Mouse (Mus musculus) limb, embryonic 10.5 days (tissue): ENCODE data around the gene Unc13b. TPM values are rescaled to one million over a fixed set of nuclear protein-coding genes. Genes with fewer than 3 reads are reported as not detected.
A peak's percentile ranks its signal among the peaks of the same experiment; 100 is the strongest.

Experiments
- DNase-seq: peaks from one replicate; pipeline ENCODE4 v3.0.0-alpha.2; 2017; ENCODE audit warnings: low spot score
- H3K27ac ChIP-seq: fragments of 300-500 bp; sonication (generic); 2 replicates; pipeline ENCODE4 v1.5.1; 2016; ENCODE audit warnings: mild to moderate bottlenecking
- H3K27me3 ChIP-seq: fragments of 300-500 bp; sonication (generic); 2 replicates; pipeline ENCODE4 v1.6.1; 2016; ENCODE audit warnings: low read depth, mild to moderate bottlenecking; ENCODE audit not compliant: poor library complexity, severe bottlenecking
- H3K36me3 ChIP-seq: fragments of 300-500 bp; sonication (generic); 2 replicates; pipeline ENCODE4 v1.6.1; 2016; ENCODE audit warnings: mild to moderate bottlenecking, moderate library complexity
- H3K4me1 ChIP-seq: fragments of 300-500 bp; sonication (generic); 2 replicates; pipeline ENCODE4 v1.6.1; 2016
- H3K4me3 ChIP-seq: fragments of 300-500 bp; sonication (generic); 2 replicates; pipeline ENCODE4 v1.5.1; 2016; ENCODE audit warnings: mild to moderate bottlenecking, moderate library complexity
- H3K9me3 ChIP-seq: fragments of 300-500 bp; sonication (generic); replicated peaks from 2 replicates; pipeline ENCODE4 v1.6.1; 2016; ENCODE audit warnings: mild to moderate bottlenecking
- WGBS: fragments of 180-500 bp; shearing (Covaris S2); methylation state at CpG from one replicate; pipeline ENCODE4 v1.1.7; 2016; 5-methylcytosine and 5-hydroxymethylcytosine counted together
- polyA plus RNA-seq: library from polyadenylated mRNA; unstranded; fragments of >200 nt; fragmentation: Nextera tagmentation; extraction: Ambion mirVana; gene quantifications from 2 replicates; pipeline ENCODE4 v1.2.1, GENCODE M21; 2016

Unc13b gene
- polyA plus RNA-seq, 1 experiment from 2014 or later, result 2.1 TPM

DNA sequence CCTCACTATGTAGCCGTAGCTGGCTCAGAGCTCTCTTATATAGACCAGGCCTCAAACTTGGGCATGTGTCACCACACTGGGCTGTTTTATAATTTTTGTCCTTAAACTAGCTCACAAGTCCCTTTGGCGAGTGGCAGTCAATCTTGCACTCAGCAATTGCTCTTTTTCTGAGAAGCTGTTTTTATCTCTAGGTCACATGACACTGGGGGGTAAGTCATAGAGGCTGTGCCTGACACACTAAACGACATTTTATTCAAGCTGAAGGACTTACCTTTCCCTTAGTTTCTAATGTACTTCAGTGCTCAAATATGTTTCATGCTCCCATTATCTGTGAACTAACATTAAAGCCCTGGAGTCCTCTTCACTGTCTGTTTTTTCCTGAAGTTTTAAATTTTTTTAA lies 104.5 kb downstream of the Unc13b start:
- 86% methylated on average over 3 of the region's 3 CpGs for WGBS
- DNase-seq, result no peak
- Histone ChIP-seq H3K27ac (no peak overlapping the region), H3K4me1 (no peaks in the 10 kb centered on the region), H3K4me3 (no peak overlapping the region), H3K36me3 (no peaks in the 10 kb centered on the region), H3K27me3 (no peaks in the 10 kb centered on the region), H3K9me3 (no peaks in the 10 kb centered on the region)

DNA sequence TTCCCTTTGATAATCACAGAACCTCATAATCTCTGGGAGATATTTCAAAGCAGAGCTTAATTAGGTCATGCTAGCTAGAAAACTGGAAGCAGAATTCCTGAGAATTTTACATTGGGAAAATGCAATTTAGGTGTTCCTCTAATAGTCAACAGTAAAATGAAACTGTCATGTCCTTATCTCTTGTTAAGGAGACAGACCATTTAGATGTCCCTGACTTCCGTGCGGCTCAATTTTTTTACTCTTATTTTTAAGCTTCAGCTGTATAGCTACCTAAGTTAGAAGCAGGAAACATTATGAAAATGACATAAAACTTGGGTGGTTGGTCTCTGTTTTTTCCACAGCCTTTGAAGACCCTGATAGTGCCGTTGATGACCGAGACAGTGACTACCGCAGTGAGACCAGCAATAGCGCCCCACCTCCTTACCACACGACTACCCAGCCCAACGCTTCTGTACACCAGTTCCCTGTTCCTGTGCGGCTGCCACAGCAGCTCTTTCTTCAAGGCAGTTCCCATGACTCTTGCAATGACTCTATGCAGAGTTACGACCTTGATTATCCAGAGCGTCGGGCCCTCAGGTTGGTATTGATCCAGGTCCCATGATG lies 106.8 kb downstream of the Unc13b start:
- 89% methylated on average over 12 of the region's 12 CpGs for WGBS
- no peak for DNase-seq
- no peak overlapping the region for H3K27ac ChIP-seq
- H3K9me3 ChIP-seq, result no peaks in the 10 kb centered on the region
- H3K27me3 ChIP-seq, result no peaks in the 10 kb centered on the region
- H3K4me3 ChIP-seq, result no peak overlapping the region
- no peaks in the 10 kb centered on the region for H3K4me1 ChIP-seq
- no peaks in the 10 kb centered on the region for H3K36me3 ChIP-seq

DNA sequence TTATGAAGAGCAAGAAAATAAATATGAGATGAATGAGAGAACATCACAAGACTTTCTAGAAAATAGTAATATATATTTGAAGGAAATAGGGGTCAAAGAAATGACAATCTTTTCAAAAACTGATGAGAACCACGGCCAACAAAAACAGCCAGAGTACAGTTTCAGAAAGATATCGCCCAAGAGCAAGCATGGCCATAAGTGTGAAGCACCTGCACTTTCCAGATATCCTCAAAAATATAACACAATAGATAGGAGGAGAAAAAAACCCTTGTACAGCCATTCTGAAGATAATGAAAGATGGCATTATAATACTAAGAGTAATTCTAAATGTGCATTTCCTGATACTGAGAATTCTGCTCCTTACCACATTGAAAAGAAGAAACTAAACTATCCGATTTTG lies 111.3 kb downstream of the Unc13b start:
- H3K36me3 ChIP-seq, result no peaks in the 10 kb centered on the region
- WGBS, result 87% methylated on average over 3 of the region's 3 CpGs

DNA sequence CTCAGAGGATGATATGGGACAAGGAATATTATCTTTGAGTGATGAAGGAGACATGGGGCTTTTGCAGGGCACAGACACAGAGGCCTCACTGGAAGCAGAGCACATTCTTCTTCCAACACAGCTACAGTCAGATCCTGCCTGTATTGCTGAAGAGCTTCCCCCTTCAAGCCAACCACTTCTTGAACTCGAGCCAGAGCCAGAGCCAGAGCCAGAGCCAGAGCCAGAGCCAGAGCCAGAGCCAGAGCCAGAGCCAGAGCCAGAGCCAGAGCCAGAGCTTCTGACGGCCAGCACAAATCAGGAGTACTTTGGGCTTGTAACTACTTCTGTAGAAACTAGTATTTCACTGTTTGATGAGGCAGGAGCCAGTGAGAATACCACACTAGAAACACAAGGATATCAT lies 118.4 kb downstream of the Unc13b start:
- WGBS, result 79% methylated on average over 2 of the region's 2 CpGs
- no peak for DNase-seq
- Histone ChIP-seq H3K27me3 (no peaks in the 10 kb centered on the region), H3K4me3 (no peak overlapping the region), H3K4me1 (no peaks in the 10 kb centered on the region), H3K9me3 (no peaks in the 10 kb centered on the region), H3K36me3 (no peaks in the 10 kb centered on the region), H3K27ac (no peak overlapping the region)

More for the DNA sequence above, 111.3 kb downstream of the Unc13b start:
- H3K9me3 ChIP-seq, result no peaks in the 10 kb centered on the region
- no peak overlapping the region for H3K27ac ChIP-seq
- no peak overlapping the region for H3K4me3 ChIP-seq
- no peaks in the 10 kb centered on the region for H3K27me3 ChIP-seq
- H3K4me1 ChIP-seq, result no peaks in the 10 kb centered on the region
- no peak for DNase-seq

DNA sequence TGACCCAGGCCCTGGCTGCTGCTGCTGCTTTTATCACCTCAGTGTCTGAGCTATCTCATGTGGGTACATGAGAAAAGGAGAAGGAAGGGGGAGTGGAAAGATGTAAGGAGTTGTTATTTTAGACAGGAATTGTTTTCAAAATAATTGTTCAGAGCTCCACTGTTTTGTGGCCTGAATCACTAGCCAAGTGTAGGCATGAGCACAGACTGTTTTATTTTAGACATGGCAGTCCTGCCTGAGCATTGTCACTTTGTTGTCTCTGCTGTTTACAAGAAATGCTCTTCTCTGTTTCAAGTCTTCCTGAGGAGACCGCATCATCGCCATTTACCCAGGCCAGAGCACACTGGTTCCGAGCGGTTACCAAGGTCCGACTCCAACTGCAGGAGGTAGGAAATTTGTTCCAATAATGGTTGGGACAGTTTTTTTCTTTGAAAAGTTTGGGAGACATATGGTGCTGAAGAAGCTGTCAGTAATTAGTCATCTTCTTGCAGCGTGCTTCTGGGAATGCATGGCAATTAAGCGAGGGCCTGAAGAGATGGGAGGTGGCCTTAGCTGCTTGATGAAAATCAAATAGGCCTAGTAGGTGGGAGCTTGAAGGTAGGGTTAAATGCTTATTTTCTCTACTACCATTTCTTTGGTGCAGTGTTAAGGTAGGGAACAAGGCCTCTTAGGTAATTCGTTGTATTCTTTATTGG lies 123.9 kb downstream of the Unc13b start:
- no peak for DNase-seq
- Histone ChIP-seq H3K27me3 (no peaks in the 10 kb centered on the region), H3K9me3 (no peaks in the 10 kb centered on the region), H3K36me3 (no peaks in the 10 kb centered on the region), H3K27ac (no peak overlapping the region), H3K4me1 (no peaks in the 10 kb centered on the region), H3K4me3 (no peak overlapping the region)
- WGBS, result 92% methylated on average over 8 of the region's 8 CpGs

DNA sequence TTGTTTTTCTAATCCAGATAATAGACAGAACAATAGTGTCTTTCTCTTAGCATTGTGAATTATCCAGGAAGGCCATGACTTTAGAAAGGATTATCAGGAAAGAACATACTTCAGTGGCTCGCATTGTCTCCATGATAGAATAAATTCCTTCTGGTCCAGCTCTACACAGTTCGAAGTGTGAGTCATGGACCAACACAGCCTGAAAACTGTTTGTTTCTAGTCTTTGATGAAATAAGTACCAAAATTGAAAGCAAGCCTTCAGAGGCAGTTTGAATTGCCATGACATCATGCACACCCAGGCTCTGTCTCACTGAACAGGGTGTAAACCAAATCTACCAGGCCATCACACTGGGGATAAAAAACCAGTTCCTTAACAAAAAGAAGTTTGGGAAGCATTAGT lies 128.7 kb downstream of the Unc13b start:
- H3K27me3 ChIP-seq, result no peaks in the 10 kb centered on the region
- no peaks in the 10 kb centered on the region for H3K4me1 ChIP-seq
- WGBS, result 93% methylated on average over 2 of the region's 2 CpGs
- no peaks in the 10 kb centered on the region for H3K36me3 ChIP-seq
- H3K27ac ChIP-seq, result no peak overlapping the region
- H3K4me3 ChIP-seq, result no peak overlapping the region
- H3K9me3 ChIP-seq, result no peaks in the 10 kb centered on the region
- no peak for DNase-seq

DNA sequence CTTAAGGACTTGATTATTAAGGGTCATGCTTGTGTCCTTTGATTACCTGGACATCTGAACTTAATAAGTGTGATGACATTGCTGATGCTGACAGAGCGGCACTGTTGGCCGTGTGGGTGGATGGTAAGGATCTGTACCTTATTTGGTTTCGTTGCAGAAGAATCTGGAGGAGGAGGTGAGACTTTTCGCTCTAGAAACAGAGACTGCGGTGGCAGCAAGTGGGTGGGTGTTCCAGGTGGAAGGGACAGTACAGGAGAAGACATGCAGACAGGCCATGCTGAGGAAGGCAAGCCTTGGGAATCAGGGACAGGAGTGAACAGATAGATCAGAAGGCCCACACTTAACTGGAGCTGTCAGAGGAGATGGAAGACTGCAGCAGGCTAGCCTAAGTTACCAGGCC lies 130.6 kb downstream of the Unc13b start:
- 81% methylated on average over 5 of the region's 5 CpGs for WGBS
- H3K4me1 ChIP-seq, result no peaks in the 10 kb centered on the region

DNA sequence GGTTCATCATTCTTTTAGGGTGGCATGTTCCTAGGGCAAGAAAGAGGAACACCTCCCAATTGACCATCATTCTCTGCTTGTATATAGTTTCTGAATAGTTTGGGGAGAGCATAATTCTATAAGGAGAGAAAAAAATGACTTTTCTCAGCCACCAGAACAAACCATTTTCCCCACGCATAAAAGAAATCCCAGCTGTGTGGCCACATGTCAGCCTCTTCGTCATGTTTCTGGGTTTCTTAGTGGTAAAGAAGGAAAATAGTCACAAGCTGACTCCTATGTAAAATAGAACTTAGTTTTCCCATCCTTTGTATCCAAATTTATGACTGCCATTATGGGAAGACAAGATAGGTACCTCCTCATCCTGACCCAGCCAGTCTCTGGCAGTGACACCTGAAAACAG lies 146.2 kb downstream of the Unc13b start:
- Histone ChIP-seq H3K27me3 (no peaks in the 10 kb centered on the region), H3K4me1 (peaks cover 12% of the 10 kb centered on the region), H3K4me3 (no peak overlapping the region), H3K27ac (no peak overlapping the region), H3K9me3 (no peaks in the 10 kb centered on the region), H3K36me3 (no peaks in the 10 kb centered on the region)
- DNase-seq, result no peak
- WGBS, result 98% methylated on average over 2 of the region's 2 CpGs

More for the DNA sequence above, 130.6 kb downstream of the Unc13b start:
- no peaks in the 10 kb centered on the region for H3K9me3 ChIP-seq
- DNase-seq, result no peak
- no peaks in the 10 kb centered on the region for H3K27me3 ChIP-seq
- H3K27ac ChIP-seq, result no peak overlapping the region
- no peaks in the 10 kb centered on the region for H3K36me3 ChIP-seq
- H3K4me3 ChIP-seq, result no peak overlapping the region

DNA sequence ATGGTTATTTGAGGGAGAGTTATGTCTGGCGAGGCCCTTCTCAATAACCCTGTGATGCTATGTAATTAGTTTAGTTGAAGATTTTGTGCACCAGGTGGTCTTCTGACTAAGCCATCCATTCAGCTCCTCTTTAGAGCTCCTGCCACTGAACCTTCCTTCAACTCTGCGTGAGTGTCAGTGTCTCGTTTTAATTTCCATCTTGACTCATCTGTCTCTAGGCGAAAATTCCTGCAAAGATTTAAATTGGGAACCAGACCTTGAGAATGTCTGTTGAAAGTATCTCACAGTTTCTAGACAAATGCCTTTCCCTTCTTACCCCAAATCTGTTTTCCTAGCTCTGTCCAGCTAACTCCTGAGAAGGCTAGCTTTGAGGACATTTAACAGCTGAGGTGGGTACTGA lies 146.8 kb downstream of the Unc13b start:
- Histone ChIP-seq H3K27me3 (no peaks in the 10 kb centered on the region), H3K9me3 (no peaks in the 10 kb centered on the region), H3K27ac (no peak overlapping the region), H3K36me3 (no peaks in the 10 kb centered on the region), H3K4me3 (no peak overlapping the region), H3K4me1 (peaks cover 12% of the 10 kb centered on the region)
- 67% methylated on average over 4 of the region's 4 CpGs for WGBS
- no peak for DNase-seq

DNA sequence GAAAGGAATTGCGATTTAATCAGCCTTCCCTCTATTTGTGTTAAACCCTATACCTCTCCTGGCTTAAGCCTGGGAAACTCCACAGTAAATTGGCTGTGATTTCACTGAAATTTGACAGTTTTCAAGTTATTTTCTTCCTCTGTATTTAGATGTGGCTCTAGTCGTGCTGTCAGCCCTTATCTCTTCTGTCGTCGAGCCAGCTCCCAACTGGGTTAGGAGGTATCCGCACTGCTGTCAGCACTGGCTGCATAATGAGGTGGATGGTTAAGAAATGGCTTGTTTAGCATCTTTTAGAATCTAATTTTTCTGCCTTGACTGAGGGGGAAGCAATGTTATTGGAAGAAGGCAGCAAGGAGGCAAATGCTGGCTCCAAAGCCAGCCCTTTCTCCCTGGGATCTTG lies 148.2 kb downstream of the Unc13b start:
- Histone ChIP-seq H3K27me3 (no peaks in the 10 kb centered on the region), H3K27ac (no peak overlapping the region), H3K36me3 (no peaks in the 10 kb centered on the region), H3K9me3 (no peaks in the 10 kb centered on the region), H3K4me3 (no peak overlapping the region), H3K4me1 (peaks cover 12% of the 10 kb centered on the region)
- WGBS, result 84% methylated on average over 5 of the region's 5 CpGs
- DNase-seq, result no peak

DNA sequence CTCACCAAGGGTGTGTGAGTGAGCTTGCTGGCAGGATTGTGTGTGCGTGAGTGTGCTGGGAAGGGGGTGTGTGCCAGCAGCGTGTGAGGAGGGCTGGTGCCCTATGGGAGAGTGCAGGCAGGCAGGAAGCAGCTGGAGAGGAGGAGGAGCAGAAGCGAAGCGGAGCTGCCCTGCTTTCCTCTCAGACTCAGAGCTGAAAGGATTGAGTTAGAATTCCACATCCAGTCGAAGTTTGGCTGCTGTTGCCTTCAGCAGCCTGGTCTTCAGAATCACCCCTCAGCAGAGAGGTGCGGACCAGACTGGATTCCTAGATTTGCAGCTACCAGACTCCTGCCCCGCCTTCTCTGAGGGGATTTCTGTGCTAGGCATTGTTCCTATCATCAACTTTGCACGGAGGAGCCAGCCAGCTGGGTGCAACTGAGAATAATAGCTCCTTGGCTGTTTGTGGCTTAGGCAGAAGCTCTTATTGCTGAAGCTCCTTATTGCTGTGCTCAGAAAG lies 150.4 kb downstream of the Unc13b start:
- DNase-seq, result peak; percentile 36
- peak overlapping the region; percentile 38 for H3K4me3 ChIP-seq
- no peaks in the 10 kb centered on the region for H3K36me3 ChIP-seq
- H3K27me3 ChIP-seq, result no peaks in the 10 kb centered on the region
- H3K4me1 ChIP-seq, result peaks cover 12% of the 10 kb centered on the region
- peak overlapping the region; percentile 64; the same call in 1 of the 2 replicates for H3K27ac ChIP-seq
- no peaks in the 10 kb centered on the region for H3K9me3 ChIP-seq
- WGBS, result 9% methylated on average over 8 of the region's 8 CpGs

DNA sequence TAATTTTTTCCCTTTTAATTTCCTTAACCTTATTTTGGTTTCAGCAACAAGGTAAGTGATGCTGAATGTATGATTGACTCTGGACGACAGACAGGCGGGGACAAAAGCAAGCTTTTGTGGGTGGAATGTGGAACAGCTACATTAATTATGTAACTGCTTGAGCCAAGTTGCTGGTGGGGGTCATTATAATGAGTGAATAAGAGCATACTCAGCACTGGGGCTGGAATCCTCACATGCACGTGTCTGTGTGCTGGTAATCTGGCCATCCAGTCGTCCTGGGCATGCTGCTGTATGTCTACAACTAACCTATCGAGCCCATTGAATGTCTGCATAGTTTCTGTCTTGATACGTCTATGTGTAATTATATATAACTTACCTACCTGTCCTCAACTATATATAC lies 150.9 kb downstream of the Unc13b start:
- no peaks in the 10 kb centered on the region for H3K9me3 ChIP-seq
- H3K4me1 ChIP-seq, result peaks cover 12% of the 10 kb centered on the region
- no peaks in the 10 kb centered on the region for H3K27me3 ChIP-seq
- 75% methylated on average over 6 of the region's 6 CpGs for WGBS
- H3K4me3 ChIP-seq, result peak overlapping the region; percentile 38
- DNase-seq, result no peak
- no peak overlapping the region; the same call in 1 of the 2 replicates for H3K27ac ChIP-seq
- no peaks in the 10 kb centered on the region for H3K36me3 ChIP-seq

DNA sequence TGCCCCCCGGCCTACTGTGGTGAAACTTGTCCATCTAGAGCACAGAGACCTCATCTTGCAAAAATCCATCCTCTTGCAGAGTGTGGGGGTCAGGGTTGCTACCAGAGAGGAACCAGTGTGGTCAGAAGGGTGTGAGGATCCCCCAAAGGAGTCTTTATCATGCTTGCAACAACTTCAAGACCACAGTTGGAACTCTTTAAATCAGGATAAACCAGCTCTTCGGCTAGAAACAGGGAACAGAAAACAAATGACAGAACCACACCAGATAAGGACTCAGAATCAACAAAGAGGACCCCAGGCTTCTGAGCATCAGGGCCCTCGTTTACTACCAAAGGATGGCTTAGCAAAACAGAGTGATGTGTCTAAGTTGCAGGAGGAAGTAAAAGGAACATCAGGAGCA lies 157.7 kb downstream of the Unc13b start:
- 60% methylated on average over 3 of the region's 3 CpGs for WGBS
- no peak for DNase-seq
- Histone ChIP-seq H3K27ac (no peak overlapping the region), H3K9me3 (no peaks in the 10 kb centered on the region), H3K27me3 (no peaks in the 10 kb centered on the region), H3K36me3 (no peaks in the 10 kb centered on the region), H3K4me1 (no peaks in the 10 kb centered on the region), H3K4me3 (no peak overlapping the region)
